Mouse (Mus musculus): ENCODE measurements at regions not wholly inside any gene's neighbourhood (a gene's known extent, or its start where the extent isn't known, plus 50 kb on each side); places are given as distances from the start of the nearest gene placed in this dataset.

GRCm38 (mm10) chr2:9801484-9801883, 79.6 kb upstream of the 4930412O13Rik start:
- TF ChIP-seq GATA1 (IDR thresholded peaks at IDR 0.05; ENCODE audit: borderline replicate concordance, low read length): no peak
- TF ChIP-seq FLI1 (IDR thresholded peaks at IDR 0.05; ENCODE audit: low read length): no peak
- Histone ChIP-seq H3K4me3 (replicated peaks) (no peak overlapping the region), H3K4me1 (no peaks in the 10 kb centered on the region), H3K36me3 (replicated peaks; ENCODE audit: low read length) (no peaks in the 10 kb centered on the region), H3K27me3 (replicated peaks) (no peaks in the 10 kb centered on the region), H3K9me3 (no peaks in the 10 kb centered on the region)

GRCm38 (mm10) chr2:9804306-9804705, 76.7 kb upstream of the 4930412O13Rik start:
- Histone ChIP-seq H3K27me3 (replicated peaks) (no peaks in the 10 kb centered on the region), H3K9me3 (no peaks in the 10 kb centered on the region), H3K36me3 (replicated peaks; ENCODE audit: low read length) (no peaks in the 10 kb centered on the region), H3K4me3 (replicated peaks) (no peak overlapping the region), H3K4me1 (no peaks in the 10 kb centered on the region)
- TF ChIP-seq FLI1 (IDR thresholded peaks at IDR 0.05; ENCODE audit: low read length) (no peak), GATA1 (IDR thresholded peaks at IDR 0.05; ENCODE audit: borderline replicate concordance, low read length) (no peak)

- H3K4me1 ChIP-seq: no peaks in the 10 kb centered on the region
- TF ChIP-seq GATA1 (IDR thresholded peaks at IDR 0.05; ENCODE audit: borderline replicate concordance, low read length) (no peak), FLI1 (IDR thresholded peaks at IDR 0.05; ENCODE audit: low read length) (no peak)
- no peaks in the 10 kb centered on the region for H3K9me3 ChIP-seq
- H3K36me3 ChIP-seq (replicated peaks; ENCODE audit: low read length): no peaks in the 10 kb centered on the region
- H3K4me3 ChIP-seq (replicated peaks): no peak overlapping the region
- no peaks in the 10 kb centered on the region for H3K27me3 ChIP-seq (replicated peaks)
Observed at GRCm38 (mm10) chr2:9805590-9805989, 75.5 kb upstream of the 4930412O13Rik start.
